Comparison of ENCODE assay signal across 10 mouse cellular contexts in genomic region chr12:71366175-71366574, GRCm38 (mm10). TPM values are rescaled to one million over a fixed set of nuclear protein-coding genes. Genes with fewer than 3 reads are reported as not detected.
A peak's percentile ranks its signal among the peaks of the same experiment; 100 is the strongest.
DNase-seq lines count a peak whose midpoint lies in the region; ATAC-seq and TF ChIP-seq lines count a peak whose summit lies in the region.
"Had no signal": no experiment of that assay in that cellular context is flagged by ENCODE, and none has a peak within 500 bp of the region (broad histone marks: within the 10 kb centered on the region; RNA-seq: fewer than 3 reads in every experiment).

No protein-coding gene starts in this region.

- H3K36me3 ChIP-seq in heart, postnatal 0 days (replicated peaks; ENCODE audit: control insufficient read depth, insufficient read depth, low read length) = no peaks in the 10 kb centered on the region
- H3K36me3 ChIP-seq: limb, embryonic 15.5 days had no signal

- no peak overlapping the region for H3K4me2 ChIP-seq in heart, postnatal 0 days (ENCODE audit: low read depth, low read length)
- H3K4me2 ChIP-seq: limb, embryonic 15.5 days had no signal

- intact Hi-C loops in left cerebral cortex, postnatal 14 days (cut with DNase I) = no loop called here

- peak; percentile 47; the same call in 1 of the 2 replicates for ATAC-seq in heart, postnatal 0 days (ENCODE audit: insufficient read depth, low read depth)
- ATAC-seq in megakaryocyte, adult 5-6 weeks (ENCODE audit: poor library complexity, severe bottlenecking) = no peak
- ATAC-seq in inflammation-experienced regulatory T-cells, adult 6 months = no peak

- peak; percentile 13 to 14 for DNase-seq in left cerebral cortex, postnatal 14 days (ENCODE audit: low spot score in 2 of 2)
- no peak for DNase-seq in left cerebral cortex, adult 9 months (ENCODE audit: low spot score in 2 of 2)
- DNase-seq in cerebellum, adult 11 months = peak; percentile 65
- DNase-seq in cerebellum, postnatal 25 days = peak; percentile 70 to 73
- no peak for DNase-seq in heart, postnatal 0 days (ENCODE audit: low spot score)
- no peak for DNase-seq in spleen, adult 18-20 months

- no peak for TF ChIP-seq EP300 in heart, postnatal 0 days (IDR thresholded peaks at IDR 0.05; ENCODE audit: low read depth)

- H3K4me3 ChIP-seq in heart, postnatal 0 days (ENCODE audit: low read depth, low read length) = no peak overlapping the region
- H3K4me3 ChIP-seq: limb, embryonic 15.5 days had no signal

- no peaks in the 10 kb centered on the region for H3K27me3 ChIP-seq in heart, postnatal 0 days (ENCODE audit: control insufficient read depth, insufficient read depth, low read length)

- no peak overlapping the region for H3K9ac ChIP-seq in heart, postnatal 0 days (replicated peaks; ENCODE audit: low read depth, low read length)
- H3K9ac ChIP-seq: limb, embryonic 15.5 days had no signal

- no peak overlapping the region for H3K27ac ChIP-seq in heart, postnatal 0 days (ENCODE audit: low read depth)
- H3K27ac ChIP-seq: limb, embryonic 15.5 days had no signal

- no peaks in the 10 kb centered on the region for H3K4me1 ChIP-seq in heart, postnatal 0 days (ENCODE audit: control insufficient read depth, insufficient read depth)
- H3K4me1 ChIP-seq: limb, embryonic 15.5 days had no signal

- no peaks in the 10 kb centered on the region for H3K9me3 ChIP-seq in heart, postnatal 0 days (replicated peaks; ENCODE audit: control insufficient read depth, low read length)
- H3K9me3 ChIP-seq: limb, embryonic 15.5 days had no signal

- WGBS in heart, postnatal 0 days = 53% methylated on average over 6 of the region's 6 CpGs

- no peak for TF ChIP-seq CTCF in heart, postnatal 0 days (IDR thresholded peaks at IDR 0.05; ENCODE audit: low read depth)

RNA-seq across cellular contexts. Expression of gene Dact1, which starts 56.5 kb away (rescaled TPM):
- 10 to 100 TPM; 13.1 to 13.4 TPM for total RNA-seq in left cerebral cortex, postnatal 14 days (2021)
- total RNA-seq in heart, postnatal 0 days (2014; rRNA removed; ENCODE audit: low replicate concordance) = 17.8 and 18.0 TPM in 2 replicates
- polyA plus RNA-seq in heart, postnatal 0 days (2015; fragmentation: Nextera tagmentation; extraction: Ambion mirVana) = 3.9 and 4.7 TPM in 2 replicates
- total RNA-seq in megakaryocyte, adult 5-6 weeks (2015) = 0.09 TPM in 1 of 2 replicates, not detected in the other
- 0.15 TPM in 1 of 2 replicates, not detected in the other for total RNA-seq in megakaryocyte, adult 5-6 weeks (2017)
- not detected for polyA plus RNA-seq in inflammation-experienced regulatory T-cells, adult 6 months (2017; shearing (Covaris generic))
- total RNA-seq: hematopoietic stem cell, adult 5-6 weeks had no signal

Comparison
In these comparisons a context has a peak if more than half of its experiments do, and no peak if none do; other contexts are left out.
1. DNase-seq: peak in left cerebral cortex, postnatal 14 days (2 of 2), cerebellum, adult 11 months (single experiment) and cerebellum, postnatal 25 days (2 of 2); none in left cerebral cortex, adult 9 months (0 of 2), heart, postnatal 0 days (single experiment) and spleen, adult 18-20 months (0 of 2).
2. RNA of gene Dact1, which starts 56.5 kb away (total RNA-seq): 17.8 to 18.0 TPM in heart, postnatal 0 days and 13.1 to 13.4 TPM in left cerebral cortex, postnatal 14 days; 0.09 to 0.15 TPM in megakaryocyte, adult 5-6 weeks; every median in the first group is over 10 times any median in the second.